Mouse (Mus musculus) mouse embryonic stem cell (cell line): ENCODE data around the gene Fgf22.
"Not testable (repeated sequence)": the region's sequence is repeated elsewhere in the genome, so short reads cannot be mapped to it uniquely, and the experiment has no call there.

Experiments
- in situ Hi-C, 2 experiments: fragments of 300-500 bp; cut with MboI; formaldehyde crosslinking; loops; 1 replicate in 1 of 2; 3 replicates in 1 of 2; pipeline ENCODE4 v1.14.3; 2019 to 2020; ENCODE audit warnings: low sequenced_read_pairs in 2 of 2, low pct_unique_long_range_greater_than_20kb in 1 of 2, mixed read lengths in 1 of 2; ENCODE audit not compliant: unreplicated experiment in 1 of 2

Fgf22 gene

GRCm38 (mm10) chr10:79728323-79729249 is 26.3 kb upstream of the Fgf22 start:
- in situ Hi-C loops: no loop called here

DNA sequence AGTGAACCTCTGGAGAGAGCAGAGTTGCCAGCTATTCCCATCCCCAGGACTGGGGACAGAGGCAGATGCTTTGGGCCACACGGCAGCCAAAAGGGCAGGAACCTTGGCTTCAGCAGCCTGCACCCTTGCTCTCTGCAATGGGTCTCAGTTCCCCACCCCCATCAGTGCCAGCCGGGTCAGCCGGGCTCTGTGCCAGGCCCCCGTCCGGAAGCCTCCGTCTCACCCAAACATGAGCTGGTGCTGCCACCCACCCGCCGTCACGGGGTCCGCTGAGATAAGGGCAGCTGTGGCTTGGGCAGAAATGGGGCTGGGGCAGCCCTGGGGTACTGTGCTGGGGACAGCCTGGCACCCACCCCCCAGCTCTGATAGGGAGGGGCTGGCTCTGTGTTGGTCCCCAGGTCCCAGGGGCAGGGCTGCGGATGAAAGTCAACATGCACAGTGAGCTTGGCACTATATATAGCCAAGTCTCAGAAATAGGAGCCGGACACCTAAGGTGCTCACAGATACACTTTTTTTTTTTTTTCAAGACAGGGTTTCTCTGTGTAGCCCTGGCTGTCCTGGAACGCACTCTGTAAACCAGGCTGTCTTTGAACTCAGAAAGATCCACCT is 25.4 kb upstream of the Fgf22 start:
- in situ Hi-C loops: no loop called here

GRCm38 (mm10) chr10:79732500-79732899 is 22.4 kb upstream of the Fgf22 start:
- in situ Hi-C loops: no loop called here

DNA sequence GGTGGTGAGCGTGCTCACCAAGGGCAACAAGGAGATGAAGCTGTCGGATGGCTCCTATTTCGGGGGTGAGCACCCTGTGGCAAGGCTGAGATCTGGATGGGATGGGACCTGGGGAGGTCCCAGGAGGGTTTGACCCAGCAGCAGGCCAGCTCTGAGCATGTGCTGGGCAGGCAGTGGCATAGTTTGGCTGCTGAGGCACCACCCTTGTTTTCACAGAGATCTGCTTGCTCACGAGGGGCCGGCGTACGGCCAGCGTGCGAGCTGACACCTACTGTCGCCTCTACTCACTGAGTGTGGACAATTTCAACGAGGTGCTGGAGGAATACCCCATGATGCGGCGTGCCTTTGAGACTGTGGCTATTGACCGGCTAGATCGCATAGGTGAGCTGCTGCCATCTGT is 21.0 kb upstream of the Fgf22 start:
- in situ Hi-C loops: no loop called here

- in situ Hi-C loops: no loop called here
Measured at GRCm38 (mm10) chr10:79735361-79735760, 19.5 kb upstream of the Fgf22 start.

- in situ Hi-C loops: no loop called here
Measured at GRCm38 (mm10) chr10:79736706-79737105, 18.2 kb upstream of the Fgf22 start.

DNA sequence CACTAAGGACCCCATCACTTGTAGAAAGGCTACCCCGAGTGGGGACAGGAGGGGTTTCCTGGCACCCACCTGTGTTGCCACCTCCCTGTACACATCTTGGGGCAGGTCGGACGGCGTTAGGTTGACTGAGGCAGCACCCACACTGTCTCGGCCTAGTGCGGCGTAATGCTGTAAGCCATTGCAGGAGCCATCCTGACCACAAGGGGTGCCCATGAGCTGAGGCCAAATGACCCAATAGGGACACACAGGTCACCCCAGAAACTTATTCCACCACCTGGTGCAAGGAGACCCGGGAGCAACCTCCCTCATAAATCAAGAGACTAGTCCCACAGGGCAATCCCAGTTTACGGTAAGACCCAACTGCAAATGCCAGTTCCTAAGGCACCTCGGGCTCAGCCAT is 16.6 kb upstream of the Fgf22 start:
- in situ Hi-C loops: no loop called here

DNA sequence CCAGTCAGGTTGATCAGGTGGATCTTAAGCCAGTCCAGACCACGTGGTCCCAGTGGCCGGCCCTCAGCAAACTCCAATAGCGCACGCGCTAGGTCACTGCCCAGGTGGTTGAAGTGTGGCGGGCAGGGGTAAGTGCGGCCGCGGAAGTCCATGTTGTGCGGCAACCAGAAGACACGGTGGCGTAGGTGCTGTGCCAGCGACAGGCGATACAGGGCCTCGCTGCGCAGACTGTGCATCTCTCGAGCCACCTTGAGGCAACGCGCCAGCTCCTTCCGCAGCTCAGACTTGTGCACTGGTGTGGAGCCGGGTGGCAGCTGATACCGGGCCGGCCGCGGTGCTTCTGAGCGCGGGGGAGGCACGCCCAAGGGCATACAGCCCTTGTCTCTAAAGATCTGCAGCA is 15.6 kb upstream of the Fgf22 start:
- in situ Hi-C loops: no loop called here

GRCm38 (mm10) chr10:79740863-79741262 is 14.0 kb upstream of the Fgf22 start:
- in situ Hi-C loops: no loop called here

DNA sequence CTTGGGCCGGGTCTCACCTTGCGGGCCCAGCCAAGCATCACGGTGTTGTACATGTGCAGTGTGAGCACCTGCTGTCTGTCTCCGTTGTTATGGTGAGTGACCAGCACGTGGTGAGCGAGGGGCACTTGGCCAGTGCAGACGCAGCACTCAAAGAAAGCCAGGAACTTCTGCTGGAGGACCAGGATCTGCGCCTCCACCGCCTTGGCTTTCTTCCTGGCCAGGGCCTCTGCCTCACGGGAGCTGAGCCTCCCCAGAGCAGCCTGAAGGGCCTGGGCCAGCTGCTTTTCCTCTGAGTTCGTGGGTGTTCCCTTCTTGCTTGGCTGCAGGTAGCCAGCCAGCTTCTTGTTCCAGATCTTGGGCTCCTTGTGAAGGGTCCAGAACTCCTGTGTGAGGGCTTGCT is 11.7 kb upstream of the Fgf22 start:
- in situ Hi-C loops: no loop called here

DNA sequence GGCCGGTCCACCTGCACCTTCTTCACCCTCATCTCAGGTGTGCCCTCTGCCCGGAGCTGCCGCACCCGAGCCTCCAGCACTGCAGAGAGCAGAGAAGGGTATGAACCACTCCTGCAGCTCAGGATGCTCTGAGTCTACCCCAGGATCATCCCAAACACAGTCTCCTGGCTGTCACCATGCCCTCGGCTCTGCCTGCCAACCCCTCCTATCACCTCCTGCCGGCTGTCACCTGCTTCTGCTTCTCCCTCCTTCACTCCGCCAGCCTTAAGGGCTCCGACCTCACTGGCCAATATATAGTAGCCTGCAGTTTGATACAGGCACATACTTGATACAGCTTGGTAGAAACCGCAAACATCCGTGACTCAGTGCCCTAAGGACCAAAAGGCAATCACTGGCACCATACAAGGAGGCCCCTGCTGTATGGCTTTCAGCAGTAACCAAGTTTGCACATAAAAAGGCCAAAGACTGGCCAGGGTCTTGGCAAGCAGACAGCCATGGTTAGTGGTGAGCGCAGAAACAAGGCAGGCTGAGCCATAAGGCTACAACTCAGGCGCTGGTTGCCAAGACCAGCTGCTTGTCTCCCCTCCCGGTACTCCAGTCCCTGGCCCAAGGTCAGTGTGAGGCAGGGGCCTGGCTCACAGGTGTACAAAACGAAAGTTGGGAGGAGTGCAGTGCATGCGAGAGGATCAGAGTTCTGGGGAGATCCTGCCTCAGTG is 11.1 kb upstream of the Fgf22 start:
- in situ Hi-C loops: no loop called here

GRCm38 (mm10) chr10:79745411-79745810 is 9.5 kb upstream of the Fgf22 start:
- in situ Hi-C loops: no loop called here

- in situ Hi-C loops: no loop called here
Measured at GRCm38 (mm10) chr10:79745898-79746773, 8.7 kb upstream of the Fgf22 start, which contains the start of gene Polrmt. Gene Polrmt, minus strand, starts transcription at chr10:79746581.

DNA sequence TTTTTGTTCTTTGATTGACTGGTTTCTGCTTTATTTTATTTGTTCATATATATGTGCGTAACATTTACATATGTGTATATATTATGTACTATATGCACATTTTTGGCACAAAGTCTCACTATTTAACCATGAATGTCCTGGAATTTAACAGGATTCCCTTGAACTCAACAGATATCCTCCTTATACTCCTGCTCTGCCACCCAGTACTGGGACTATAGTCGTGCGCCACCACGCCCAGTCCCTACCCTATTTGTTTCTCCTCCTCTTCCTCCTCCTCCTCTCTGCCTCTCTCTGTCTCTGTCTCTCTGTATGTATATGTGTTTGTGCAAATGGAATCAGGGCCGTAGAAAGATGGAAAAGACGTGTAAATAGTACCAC is 8.1 kb upstream of the Fgf22 start:
- in situ Hi-C loops: no loop called here

- in situ Hi-C loops: no loop called here
Measured at GRCm38 (mm10) chr10:79748496-79748895, 6.4 kb upstream of the Fgf22 start.

DNA sequence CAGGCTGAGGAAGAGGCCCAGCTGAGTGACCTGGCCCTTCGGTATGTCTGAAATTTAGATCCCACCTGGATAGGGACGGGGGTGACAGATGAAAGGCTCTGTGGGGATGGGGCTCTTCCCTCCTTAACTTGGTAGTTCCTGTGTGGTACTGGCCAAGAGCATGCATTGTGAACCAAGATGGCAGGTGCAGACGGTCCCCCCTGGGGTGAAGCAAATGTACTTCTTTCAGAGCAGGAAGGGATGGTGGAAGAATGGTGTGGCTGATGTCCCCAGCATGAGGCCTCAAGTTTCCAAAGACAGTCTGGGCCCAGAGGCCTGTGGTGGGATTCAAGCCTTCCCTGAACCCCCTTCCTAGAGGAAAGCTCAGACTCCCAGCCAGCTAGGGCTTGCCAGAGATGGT is 978 bp downstream of the Fgf22 start:
- in situ Hi-C loops: no loop called here

GRCm38 (mm10) chr10:79756660-79757059 is 1.8 kb downstream of the Fgf22 start:
- in situ Hi-C loops: no loop called here

DNA sequence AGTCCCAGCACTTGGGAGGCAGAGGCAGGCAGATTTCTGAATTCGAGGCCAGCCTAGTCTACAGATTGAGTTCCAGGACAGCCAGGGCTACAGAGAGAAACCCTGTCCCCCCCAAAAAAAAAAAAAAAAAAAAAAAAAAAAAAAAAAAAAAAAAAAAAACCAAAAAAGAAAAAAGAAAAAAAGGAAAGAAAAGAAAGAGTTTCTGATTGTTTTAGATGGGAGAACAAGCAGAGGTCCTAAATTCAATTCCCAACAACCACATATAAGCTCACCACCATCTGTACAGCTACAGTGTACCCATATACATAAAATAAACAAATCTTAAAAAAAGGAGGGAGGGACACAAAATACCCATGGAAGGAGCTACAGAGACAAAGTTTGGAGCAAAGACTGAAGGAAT is 4.8 kb downstream of the Fgf22 start:
- in situ Hi-C loops: not testable (repeated sequence)
